Mouse (Mus musculus) kidney, postnatal 4 days (tissue): ENCODE results near the gene Helt.
A peak's percentile ranks its signal among the peaks of the same experiment; 100 is the strongest.
"Not testable (repeated sequence)": the region's sequence is repeated elsewhere in the genome, so short reads cannot be mapped to it uniquely, and the experiment has no call there.

Source experiments
- DNase-seq, 2 experiments: peaks; one replicate each; pipeline ENCODE4 v3.0.0; 2021; ENCODE audit warnings: mixed read lengths in 2 of 2

The Helt gene

DNA sequence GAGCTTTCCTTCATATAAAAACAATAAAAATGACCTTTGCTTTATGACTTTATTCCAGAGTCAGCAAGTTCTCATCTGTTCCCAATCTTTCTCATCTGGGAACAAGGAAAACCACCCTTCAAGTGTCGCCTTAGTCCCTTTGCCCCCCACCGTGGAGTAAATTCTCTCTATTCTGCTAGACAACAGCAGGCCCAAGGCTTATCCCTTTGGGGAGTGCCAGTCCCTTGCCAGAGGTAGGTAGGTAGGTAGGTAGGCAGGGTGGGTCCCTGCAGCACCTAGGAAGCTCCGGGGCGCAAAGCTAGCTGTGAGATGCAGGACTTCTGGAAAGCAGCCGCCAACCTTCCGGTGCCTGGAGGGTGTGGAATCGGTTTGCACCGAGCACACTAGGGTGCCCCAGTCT, 1.5 kb upstream of the Helt start:
- no peak for DNase-seq

DNA sequence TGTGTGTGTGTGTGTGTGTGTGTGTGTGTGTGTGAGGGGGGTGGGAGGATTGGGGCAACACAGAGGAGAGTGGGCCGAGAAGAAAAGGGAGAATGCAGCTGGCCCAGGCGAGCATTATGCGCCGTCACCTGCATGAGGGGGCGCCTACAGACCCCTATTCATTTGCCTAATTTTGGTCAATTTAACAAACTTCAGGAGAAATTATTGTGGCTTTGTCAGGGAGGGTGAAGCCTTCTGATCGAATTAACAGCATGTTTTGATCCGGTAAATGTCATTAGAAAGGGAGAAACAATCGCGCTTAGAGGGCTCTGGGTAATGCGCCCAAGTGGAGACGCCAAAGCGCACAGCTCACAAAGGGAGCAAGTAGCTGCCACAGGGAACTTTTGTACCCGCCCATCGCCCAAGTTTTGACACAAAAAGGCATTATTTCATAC, 647 bp upstream of the Helt start:
- no peak for DNase-seq

DNA sequence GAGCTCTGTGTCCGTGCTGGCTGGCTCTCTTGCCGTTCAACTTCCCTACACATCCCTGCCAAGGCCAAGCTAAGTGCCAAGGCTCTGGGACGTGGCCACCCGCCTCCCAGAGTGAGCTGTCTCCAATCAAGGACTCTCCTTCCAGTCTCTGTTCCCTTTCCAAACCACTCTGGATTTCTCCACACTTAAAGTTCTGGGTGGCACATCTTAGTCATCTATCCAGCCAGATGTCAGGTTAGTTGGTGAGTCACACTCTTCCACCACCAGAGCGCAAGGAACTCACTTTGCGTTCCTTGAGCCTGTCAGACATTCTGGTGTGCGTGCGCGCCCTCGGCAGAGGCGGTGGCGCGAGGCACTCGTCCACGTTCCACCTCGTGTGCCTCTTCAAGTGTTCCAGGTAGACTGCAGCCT, 725 bp downstream of the Helt start:
- no peak for DNase-seq

- no peak for DNase-seq
Measured at GRCm38 (mm10) chr8:46293201-46293600, 1.3 kb downstream of the Helt start.

- no peak for DNase-seq
Measured at GRCm38 (mm10) chr8:46291931-46292675, 2.4 kb downstream of the Helt start.

DNA sequence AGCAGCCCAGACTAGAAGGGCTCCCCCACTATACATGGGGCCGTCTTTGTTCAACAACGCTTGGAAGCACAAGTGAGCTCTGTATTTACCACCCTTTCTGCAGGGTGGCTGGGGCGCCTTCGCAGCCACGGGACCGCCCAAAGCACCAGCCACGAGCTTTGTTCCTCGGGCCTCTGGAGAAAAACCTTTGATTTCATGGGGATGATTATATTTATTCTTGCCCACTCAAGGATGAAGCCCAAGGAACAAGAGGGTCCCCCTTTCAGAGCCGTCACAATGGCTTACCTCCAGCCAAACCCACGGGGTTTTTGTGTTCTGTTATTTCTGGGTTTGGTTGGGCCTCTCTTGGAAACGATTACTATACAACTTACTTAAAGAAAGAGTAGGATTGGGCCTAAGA, 5.2 kb downstream of the Helt start:
- no peak for DNase-seq

DNA sequence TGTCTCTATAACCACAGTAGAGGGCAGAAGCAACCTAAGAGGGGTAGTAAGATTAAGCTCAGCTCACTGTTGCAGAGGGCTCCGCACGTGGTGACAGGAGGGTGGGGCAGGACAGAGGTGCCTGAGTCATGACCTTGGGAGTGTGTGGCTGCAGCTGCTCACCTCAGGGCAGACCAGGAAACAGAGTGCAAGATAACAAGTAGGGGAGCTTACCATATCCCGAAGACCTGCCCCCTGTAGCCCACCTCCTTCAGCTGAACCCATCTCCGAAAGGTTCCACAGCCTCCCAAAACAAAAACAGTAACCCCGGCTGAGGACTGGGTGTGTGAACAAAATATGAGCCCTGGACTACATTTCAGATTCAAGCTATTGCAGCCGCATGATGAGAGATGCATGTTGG, 6.5 kb downstream of the Helt start:
- DNase-seq: no peak

DNA sequence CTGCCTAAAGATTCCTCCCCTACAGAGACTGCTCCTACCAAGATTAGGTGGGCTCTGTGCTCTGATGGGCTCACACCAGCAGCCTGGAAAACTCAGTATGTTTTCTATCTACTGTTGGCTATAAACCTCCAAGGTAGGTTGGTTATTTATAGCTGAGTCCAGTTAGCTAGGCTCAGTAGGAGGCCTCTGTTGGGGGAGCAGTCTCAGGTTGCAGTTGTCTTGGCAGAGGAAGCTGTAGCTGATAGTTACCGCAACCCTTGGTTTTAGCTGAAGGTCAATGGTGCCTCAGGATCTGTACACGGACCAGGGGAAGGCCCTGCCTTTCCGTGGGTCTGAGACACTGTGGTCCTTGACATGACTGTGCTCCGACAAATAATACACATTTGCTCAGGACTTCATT, 8.5 kb downstream of the Helt start:
- no peak for DNase-seq

DNA sequence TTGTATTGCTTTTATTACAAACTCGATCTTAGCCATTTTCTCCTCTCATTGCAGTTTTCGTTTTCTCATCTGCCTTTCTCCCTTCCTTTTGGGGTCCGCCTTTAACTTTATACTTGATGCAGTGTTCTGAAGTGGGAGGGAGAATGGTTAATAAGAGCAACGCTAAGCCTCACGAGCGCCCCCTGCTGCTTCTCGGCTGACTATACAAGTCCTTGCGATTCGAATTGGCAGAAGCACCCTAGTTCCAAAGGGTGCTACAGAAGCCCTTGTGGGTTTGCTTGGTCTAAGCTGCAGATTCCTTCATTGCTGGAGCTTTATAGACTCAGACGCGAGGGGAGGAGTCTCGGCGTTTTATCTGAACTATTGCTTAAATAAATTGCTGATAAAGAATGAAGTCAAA, 12.9 kb downstream of the Helt start:
- DNase-seq: peak; percentile 85

DNA sequence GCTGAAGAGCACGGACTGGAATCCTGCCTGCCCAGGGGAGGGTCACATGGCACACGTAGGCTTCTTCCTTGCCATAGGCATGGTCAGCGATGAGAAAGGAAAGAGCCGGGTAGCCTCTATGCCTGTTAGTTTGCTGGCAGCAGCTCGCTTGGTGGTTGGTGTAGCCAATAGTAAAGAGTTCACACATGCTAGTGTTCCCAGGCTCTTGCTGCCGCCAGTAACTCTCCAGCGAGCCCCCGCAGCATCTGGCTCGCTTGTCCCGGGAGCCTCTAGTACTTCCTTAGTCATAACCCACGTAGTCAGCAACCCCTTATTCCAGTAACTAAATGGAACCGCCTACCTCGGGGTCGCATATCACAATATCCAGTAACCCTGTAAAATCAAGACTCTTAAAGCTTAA, 17.5 kb downstream of the Helt start:
- DNase-seq: no peak

GRCm38 (mm10) chr8:46270741-46271140, 23.7 kb downstream of the Helt start:
- peak in 1 of 2 experiments; percentile 32 for DNase-seq

DNA sequence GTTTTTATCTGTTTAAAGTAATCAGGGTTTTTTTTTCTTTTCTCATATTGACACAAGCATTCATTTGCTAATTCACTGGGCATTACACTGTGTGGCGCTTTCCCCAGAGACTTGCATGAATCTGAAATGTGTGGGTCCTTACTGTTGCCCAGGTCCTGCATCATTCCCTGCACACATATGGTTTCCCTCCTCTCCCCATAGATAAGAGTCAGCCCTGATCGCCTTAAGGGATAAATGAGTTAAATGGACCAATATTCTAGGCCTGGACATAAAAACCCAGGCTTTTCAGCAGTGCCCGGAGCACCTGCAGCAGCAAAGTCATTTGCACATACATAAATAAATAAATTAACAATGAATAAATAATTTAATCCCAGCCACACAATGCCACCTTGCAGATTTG, 24.3 kb downstream of the Helt start:
- DNase-seq: no peak

GRCm38 (mm10) chr8:46266801-46267200, 27.7 kb downstream of the Helt start:
- DNase-seq: no peak

DNA sequence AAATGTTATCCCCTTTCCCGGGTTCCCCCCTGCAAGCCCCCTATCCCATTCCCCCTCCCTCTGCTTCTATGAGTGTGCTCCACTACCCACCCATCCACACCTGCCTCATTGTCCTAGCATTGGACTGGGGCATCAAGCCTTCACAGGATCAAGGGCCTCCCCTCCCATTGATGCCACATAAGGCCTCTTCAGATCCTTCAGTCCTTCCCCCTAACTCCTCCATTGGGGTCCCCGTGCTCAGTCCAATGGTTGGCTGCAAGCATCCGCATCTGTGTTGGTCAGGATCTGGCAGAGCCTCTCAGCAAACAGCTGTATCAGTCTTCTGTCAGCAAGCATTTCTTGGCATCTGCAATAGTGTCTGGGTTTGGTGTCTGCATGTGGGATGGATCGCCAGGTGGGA, 30.3 kb downstream of the Helt start:
- not testable (repeated sequence) for DNase-seq

DNA sequence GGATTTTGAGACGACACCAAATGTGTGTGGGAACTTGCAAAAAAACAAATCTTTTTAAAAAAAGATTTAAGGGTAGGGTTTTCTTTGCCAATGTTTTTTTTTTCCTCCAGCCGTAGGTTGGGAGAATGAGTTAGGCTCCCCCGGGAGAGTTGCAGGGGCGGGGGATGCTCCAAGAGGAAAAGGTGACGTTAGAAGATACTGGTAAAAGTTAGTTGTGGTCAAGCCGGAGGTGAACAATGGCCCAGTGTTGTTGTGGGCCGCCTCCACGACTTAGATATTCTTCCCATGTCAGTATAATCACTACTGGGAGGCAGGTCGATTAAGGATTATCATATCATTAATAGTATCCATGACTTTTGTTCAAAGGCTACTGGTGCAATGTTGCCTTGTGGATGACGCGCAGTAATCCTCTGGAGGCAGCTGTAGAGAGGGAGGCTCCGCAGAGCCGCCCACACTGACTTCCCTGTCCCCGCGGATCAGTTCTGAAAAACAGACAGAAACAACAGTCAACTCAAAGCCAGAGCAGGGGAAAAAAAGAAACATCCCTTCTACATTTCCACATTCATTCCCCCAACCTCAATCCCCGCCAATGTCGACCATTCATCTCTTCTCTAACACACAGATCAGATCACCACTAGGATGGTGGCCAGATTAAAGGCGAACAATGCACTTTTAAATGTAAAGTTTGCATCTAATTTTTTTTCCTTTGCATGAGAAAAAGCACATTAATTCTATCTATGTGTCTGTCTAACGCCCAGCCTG, 36.4 kb downstream of the Helt start:
- no peak for DNase-seq

- no peak for DNase-seq
Measured at GRCm38 (mm10) chr8:46252456-46252855, 42.0 kb downstream of the Helt start.

GRCm38 (mm10) chr8:46251561-46251960, 42.9 kb downstream of the Helt start:
- DNase-seq: no peak

- no peak for DNase-seq
Measured at GRCm38 (mm10) chr8:46246346-46246745, 48.1 kb downstream of the Helt start.

- DNase-seq: no peak
Measured at GRCm38 (mm10) chr8:46242946-46243345, 51.5 kb downstream of the Helt start.
